7 mouse cellular contexts compared by ENCODE assay signal in the genomic region with DNA sequence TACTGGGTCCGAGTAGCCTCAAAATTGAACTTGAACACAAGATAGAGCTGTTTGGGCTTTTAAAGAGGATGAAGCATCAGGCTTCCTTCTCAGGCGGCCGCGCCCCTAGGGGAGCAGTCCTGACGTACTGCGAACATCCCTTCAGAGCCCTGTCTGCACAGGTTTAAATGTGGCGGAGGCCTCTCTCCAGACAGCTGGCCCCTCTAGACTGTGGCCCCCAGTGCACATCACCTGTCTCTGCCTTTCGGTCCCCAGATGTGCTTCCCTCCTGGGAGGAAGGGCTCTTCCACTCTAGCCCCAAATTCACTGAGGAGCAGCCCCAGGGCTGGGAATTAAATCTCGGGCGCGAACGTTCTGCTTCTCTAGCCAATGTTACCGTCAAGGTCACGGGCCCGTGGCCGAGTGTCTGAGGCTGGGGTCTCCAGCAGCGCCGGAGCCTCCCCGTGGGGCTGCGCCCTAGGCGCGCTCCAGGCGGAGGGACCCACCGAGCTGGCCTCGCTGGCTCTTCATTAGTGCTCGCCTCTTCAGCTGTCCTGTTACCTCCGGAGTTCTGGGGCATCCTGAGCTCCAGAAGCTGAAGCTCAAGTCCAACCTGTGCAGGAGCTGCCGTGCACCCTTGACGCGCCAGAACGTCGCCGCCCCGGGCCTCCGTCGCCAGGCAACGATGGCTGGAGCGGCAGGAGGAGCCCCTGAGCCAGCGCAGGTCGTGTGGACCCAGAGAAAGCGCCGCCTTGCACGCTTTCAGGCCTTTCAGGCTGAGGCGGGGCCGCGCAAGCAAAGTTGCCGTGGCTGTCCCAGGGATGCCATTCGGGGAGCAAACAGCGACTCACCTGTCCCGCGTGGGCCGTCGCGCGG. TPM values are rescaled to one million over a fixed set of nuclear protein-coding genes. Genes with fewer than 3 reads are reported as not detected.
DNase-seq lines count a peak whose midpoint lies in the region; ATAC-seq and TF ChIP-seq lines count a peak whose summit lies in the region.

No protein-coding gene starts in this region.

- 0 out of 2 replicates have a peak overlapping the region, but pooled peaks have one; percentile 28 for H3K9ac ChIP-seq in ES-E14 (ENCODE audit: insufficient read depth, low read depth, low read length, poor library complexity, severe bottlenecking)
- H3K9ac ChIP-seq in embryonic facial prominence, embryonic 12.5 days = peak overlapping the region; percentile 70
- H3K9ac ChIP-seq in intestine, postnatal 0 days (ENCODE audit: low read depth, low read length) = 0 out of 2 replicates have a peak overlapping the region, but pooled peaks have one; percentile 11
- H3K9ac ChIP-seq in liver, embryonic 16.5 days (ENCODE audit: low read depth, low read length) = no peak overlapping the region
- peak overlapping the region; percentile 59 for H3K9ac ChIP-seq in stomach, postnatal 0 days (ENCODE audit: low read length)

- peak overlapping the region; percentile 97 for H3K4me2 ChIP-seq in embryonic facial prominence, embryonic 12.5 days (replicated peaks)
- peak overlapping the region; percentile 80 for H3K4me2 ChIP-seq in intestine, postnatal 0 days (replicated peaks; ENCODE audit: low read depth)
- H3K4me2 ChIP-seq in liver, embryonic 16.5 days (ENCODE audit: low read depth, low read length) = peak overlapping the region; percentile 42
- peak overlapping the region; percentile 91 for H3K4me2 ChIP-seq in stomach, postnatal 0 days (replicated peaks; ENCODE audit: low read depth)

- TF ChIP-seq EP300 in stomach, postnatal 0 days (optimal IDR thresholded peaks at IDR 0.05) = no peak

- H3K36me3 ChIP-seq in E14TG2a.4 (ENCODE audit: insufficient read depth, low read length) = no peaks in the 10 kb centered on the region
- H3K36me3 ChIP-seq in ES-E14 (ENCODE audit: control insufficient read depth, insufficient read depth, low read length, poor library complexity, severe bottlenecking) = no peaks in the 10 kb centered on the region
- no peaks in the 10 kb centered on the region for H3K36me3 ChIP-seq in embryonic facial prominence, embryonic 12.5 days
- H3K36me3 ChIP-seq in intestine, postnatal 0 days (ENCODE audit: control insufficient read depth, insufficient read depth) = no peaks in the 10 kb centered on the region
- H3K36me3 ChIP-seq in liver, embryonic 16.5 days (ENCODE audit: control insufficient read depth, insufficient read depth) = no peaks in the 10 kb centered on the region
- no peaks in the 10 kb centered on the region for H3K36me3 ChIP-seq in stomach, postnatal 0 days (ENCODE audit: control insufficient read depth, insufficient read depth, low read length)

- peak; percentile 72 for ATAC-seq in embryonic facial prominence, embryonic 12.5 days (ENCODE audit: insufficient number of reproducible peaks, insufficient read depth, low FRiP score, low TSS enrichment)
- ATAC-seq in intestine, postnatal 0 days = no peak
- no peak for ATAC-seq in liver, embryonic 16.5 days (ENCODE audit: low read depth)
- peak; percentile 63 for ATAC-seq in stomach, postnatal 0 days (ENCODE audit: low FRiP score, low TSS enrichment)

- no peaks in the 10 kb centered on the region for H3K9me3 ChIP-seq in E14TG2a.4 (ENCODE audit: low read length)
- no peaks in the 10 kb centered on the region for H3K9me3 ChIP-seq in ES-E14 (ENCODE audit: control insufficient read depth, insufficient read depth, low read depth, low read length)
- H3K9me3 ChIP-seq in embryonic facial prominence, embryonic 12.5 days = no peaks in the 10 kb centered on the region
- no peaks in the 10 kb centered on the region for H3K9me3 ChIP-seq in intestine, postnatal 0 days (ENCODE audit: control insufficient read depth)
- H3K9me3 ChIP-seq in liver, embryonic 16.5 days (replicated peaks; ENCODE audit: control insufficient read depth, low read length) = no peaks in the 10 kb centered on the region
- H3K9me3 ChIP-seq in stomach, postnatal 0 days (ENCODE audit: control insufficient read depth, low read length) = no peaks in the 10 kb centered on the region

- no peak for DNase-seq in ES-E14 (ENCODE audit: low read depth, low spot score)
- peak; percentile 50 for DNase-seq in stomach, postnatal 0 days (ENCODE audit: low spot score)
- no peak for DNase-seq in urinary bladder, adult 18-20 months (ENCODE audit: low spot score in 2 of 2)

- in situ Hi-C loops in ES-E14 (cut with MboI; ENCODE audit: low sequenced_read_pairs in 2 of 2, unreplicated experiment in 2 of 2) = no loop called here

- 5% methylated on average over 55 of the region's 55 CpGs for WGBS in embryonic facial prominence, embryonic 12.5 days
- 8% methylated on average over 55 of the region's 55 CpGs for WGBS in intestine, postnatal 0 days
- 8% methylated on average over 55 of the region's 55 CpGs for WGBS in liver, embryonic 16.5 days (ENCODE audit: insufficient replicate concordance)
- 7% methylated on average over 55 of the region's 55 CpGs for WGBS in stomach, postnatal 0 days

- no peak overlapping the region for H3K27ac ChIP-seq in ES-E14 (ENCODE audit: insufficient read depth, low read depth, low read length, poor library complexity, severe bottlenecking)
- peak overlapping the region; percentile 36; the same call in 1 of the 2 replicates for H3K27ac ChIP-seq in embryonic facial prominence, embryonic 12.5 days
- H3K27ac ChIP-seq in intestine, postnatal 0 days (ENCODE audit: low read depth, low read length) = no peak overlapping the region
- H3K27ac ChIP-seq in liver, embryonic 16.5 days (ENCODE audit: low read length) = no peak overlapping the region
- H3K27ac ChIP-seq in stomach, postnatal 0 days (replicated peaks) = no peak overlapping the region

- H3K4me1 ChIP-seq in E14TG2a.4 (replicated peaks; ENCODE audit: low read depth, low read length) = peaks cover 8% of the 10 kb centered on the region
- H3K4me1 ChIP-seq in ES-E14 (ENCODE audit: control insufficient read depth in 2 of 2, insufficient read depth in 2 of 2, low read length in 2 of 2, poor library complexity in 1 of 2) = no peaks in the 10 kb centered on the region
- H3K4me1 ChIP-seq in embryonic facial prominence, embryonic 12.5 days = peaks cover 13% of the 10 kb centered on the region
- no peaks in the 10 kb centered on the region for H3K4me1 ChIP-seq in intestine, postnatal 0 days (replicated peaks; ENCODE audit: control insufficient read depth, insufficient read depth, low read length)
- H3K4me1 ChIP-seq in liver, embryonic 16.5 days (ENCODE audit: control insufficient read depth, low read depth, low read length) = no peaks in the 10 kb centered on the region
- H3K4me1 ChIP-seq in stomach, postnatal 0 days (replicated peaks; ENCODE audit: control insufficient read depth, insufficient read depth) = peaks cover 2% of the 10 kb centered on the region; the same call in 1 of the 2 replicates

- peaks cover 85% of the 10 kb centered on the region for H3K27me3 ChIP-seq in E14TG2a.4 (ENCODE audit: insufficient read depth, low read length)
- H3K27me3 ChIP-seq in embryonic facial prominence, embryonic 12.5 days = peaks cover 52% of the 10 kb centered on the region
- H3K27me3 ChIP-seq in intestine, postnatal 0 days (replicated peaks; ENCODE audit: control insufficient read depth, insufficient read depth, low read length) = peaks cover 40% of the 10 kb centered on the region
- peaks cover 35% of the 10 kb centered on the region for H3K27me3 ChIP-seq in liver, embryonic 16.5 days (ENCODE audit: control insufficient read depth, insufficient read depth, low read depth, low read length)
- peaks cover 4% of the 10 kb centered on the region; the same call in 1 of the 2 replicates for H3K27me3 ChIP-seq in stomach, postnatal 0 days (ENCODE audit: control insufficient read depth, insufficient read depth, low read length)

- TF ChIP-seq CTCF in E14TG2a.4 (conservative IDR thresholded peaks at IDR 0.05; ENCODE audit: low read length) = no peak
- TF ChIP-seq CTCF in intestine, postnatal 0 days (IDR thresholded peaks at IDR 0.05; ENCODE audit: low read depth) = 0 out of 2 replicates have a peak, but pooled peaks have one; percentile 5
- TF ChIP-seq CTCF in stomach, postnatal 0 days (IDR thresholded peaks at IDR 0.05; ENCODE audit: low read depth) = 0 out of 2 replicates have a peak, but pooled peaks have one; percentile 16

- H3K4me3 ChIP-seq in E14TG2a.4 (replicated peaks; ENCODE audit: low read length) (peak overlapping the region; percentile 81), ES-E14 (ENCODE audit: insufficient read depth in 1 of 2, low read depth in 1 of 2, low read length in 2 of 2, poor library complexity in 1 of 2, severe bottlenecking in 1 of 2) (peak overlapping the region; percentile 68 to 74)
- H3K4me3 ChIP-seq in embryonic facial prominence, embryonic 12.5 days = peak overlapping the region; percentile 58
- peak overlapping the region; percentile 46 for H3K4me3 ChIP-seq in intestine, postnatal 0 days (ENCODE audit: low read depth, low read length)
- peak overlapping the region; percentile 29 for H3K4me3 ChIP-seq in liver, embryonic 16.5 days (ENCODE audit: low read depth, low read length)
- peak overlapping the region; percentile 50 for H3K4me3 ChIP-seq in stomach, postnatal 0 days (ENCODE audit: low read depth, low read length)

TF ChIP-seq in ES-E14, 5 proteins besides CTCF, POLR2A, EP300 and RAD21 (continues in another document):
- no peak for TF ChIP-seq ZC3H11A (IDR thresholded peaks at IDR 0.05; ENCODE audit: borderline replicate concordance, low read depth, low read length)
- TF ChIP-seq CHD2 (IDR thresholded peaks at IDR 0.05; ENCODE audit: low read depth, low read length) = no peak
- TF ChIP-seq ZNF384 (IDR thresholded peaks at IDR 0.05; ENCODE audit: low read depth, low read length) = no peak

RNA-seq across cellular contexts. Expression of a gene that starts 0.8 kb away (rescaled TPM):
- total RNA-seq in ES-E14 (2012; rRNA removed) = 0.11 and 0.49 TPM in 2 replicates
- polyA plus RNA-seq in embryonic facial prominence, embryonic 12.5 days (2016; fragmentation: Nextera tagmentation; extraction: Ambion mirVana) = 7.1 and 8.0 TPM in 2 replicates
- 1.7 and 2.2 TPM in 2 replicates for polyA plus RNA-seq in intestine, postnatal 0 days (2015; fragmentation: Nextera tagmentation; extraction: Ambion mirVana)
- 0.08 and 0.33 TPM in 2 replicates for polyA plus RNA-seq in liver, embryonic 16.5 days (2015; fragmentation: Nextera tagmentation; extraction: Ambion mirVana)
- 1.7 and 2.1 TPM in 2 replicates for polyA plus RNA-seq in stomach, postnatal 0 days (2015; fragmentation: Nextera tagmentation; extraction: Ambion mirVana)

RNA-seq across cellular contexts. Expression of a gene that starts 37.9 kb away (rescaled TPM):
- total RNA-seq in ES-E14 (2012; rRNA removed) = not detected in 2 replicates
- 0.46 and 0.48 TPM in 2 replicates for polyA plus RNA-seq in embryonic facial prominence, embryonic 12.5 days (2016; fragmentation: Nextera tagmentation; extraction: Ambion mirVana)
- not detected in 2 replicates for polyA plus RNA-seq in intestine, postnatal 0 days (2015; fragmentation: Nextera tagmentation; extraction: Ambion mirVana)
- not detected in 2 replicates for polyA plus RNA-seq in liver, embryonic 16.5 days (2015; fragmentation: Nextera tagmentation; extraction: Ambion mirVana)
- polyA plus RNA-seq in stomach, postnatal 0 days (2015; fragmentation: Nextera tagmentation; extraction: Ambion mirVana) = not detected in 2 replicates

RNA-seq across cellular contexts. Expression of a gene that starts 57.7 kb away (rescaled TPM):
- 0.36 and 0.37 TPM in 2 replicates for total RNA-seq in ES-E14 (2012; rRNA removed)
- polyA plus RNA-seq in embryonic facial prominence, embryonic 12.5 days (2016; fragmentation: Nextera tagmentation; extraction: Ambion mirVana) = 0.23 TPM in 2 replicates
- 0.07 TPM in 2 replicates for polyA plus RNA-seq in intestine, postnatal 0 days (2015; fragmentation: Nextera tagmentation; extraction: Ambion mirVana)
- polyA plus RNA-seq in liver, embryonic 16.5 days (2015; fragmentation: Nextera tagmentation; extraction: Ambion mirVana) = 0.02 TPM in 1 of 2 replicates, not detected in the other
- polyA plus RNA-seq in stomach, postnatal 0 days (2015; fragmentation: Nextera tagmentation; extraction: Ambion mirVana) = 0.12 and 0.17 TPM in 2 replicates

Comparison
In these comparisons a context has a peak if more than half of its experiments do, and no peak if none do; other contexts are left out.
1. H3K4me3 ChIP-seq: peak in every context shown above with its lines; median percentile 81 in E14TG2a.4; 71 in ES-E14; 58 in embryonic facial prominence, embryonic 12.5 days; 50 in stomach, postnatal 0 days; 46 in intestine, postnatal 0 days; 29 in liver, embryonic 16.5 days.
2. ATAC-seq: peak in embryonic facial prominence, embryonic 12.5 days (single experiment) and stomach, postnatal 0 days (single experiment); none in intestine, postnatal 0 days (single experiment) and liver, embryonic 16.5 days (single experiment).
3. H3K4me2 ChIP-seq: peak in every context shown above with its lines; median percentile 97 in embryonic facial prominence, embryonic 12.5 days; 91 in stomach, postnatal 0 days; 80 in intestine, postnatal 0 days; 42 in liver, embryonic 16.5 days.